Mouse (Mus musculus) bone marrow macrophage, adult 2 months (primary cell): Measurements from ENCODE around the gene Fam196b.

Experiments
- CTCF ChIP-seq: IDR thresholded peaks from 2 replicates; pipeline ENCODE4 v1.5.1; 2012; ENCODE audit warnings: low read depth, mild to moderate bottlenecking, low read length, moderate library complexity
- POLR2A ChIP-seq: IDR thresholded peaks from 2 replicates; pipeline ENCODE4 v1.6.1; 2012; ENCODE audit warnings: mild to moderate bottlenecking, low read depth, low read length, borderline replicate concordance

DNA sequence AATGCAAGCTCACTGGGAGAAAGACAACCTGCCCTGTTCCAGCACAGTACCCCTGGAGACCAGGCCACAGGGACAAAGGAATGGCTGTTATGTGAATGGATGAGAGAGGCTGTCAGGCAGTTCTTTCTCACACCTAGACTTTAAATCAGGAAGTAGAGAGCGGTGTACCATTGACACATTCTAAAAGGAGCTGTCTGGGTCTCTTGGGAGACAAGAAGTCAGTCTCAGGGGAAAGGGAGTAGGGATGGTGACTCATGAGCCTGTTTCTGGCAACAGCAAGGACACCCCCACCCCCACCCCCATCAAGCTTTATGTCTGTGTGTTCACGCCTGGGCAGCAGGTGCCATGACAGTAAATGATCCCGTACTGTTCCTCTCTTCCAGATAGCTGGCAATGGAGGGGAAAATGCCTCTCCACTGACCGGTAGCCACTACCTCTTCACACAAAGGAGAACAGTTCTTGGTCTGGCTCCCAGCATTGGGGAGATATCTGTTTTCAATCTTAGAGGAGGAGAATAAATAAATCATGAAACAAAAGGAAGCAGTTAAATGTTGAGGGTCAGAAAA lies 29.2 kb downstream of the Fam196b start:
- TF ChIP-seq CTCF (no peak), POLR2A (no peak)
